Comparison of ENCODE assay signal across 8 mouse cellular contexts in the genomic region with DNA sequence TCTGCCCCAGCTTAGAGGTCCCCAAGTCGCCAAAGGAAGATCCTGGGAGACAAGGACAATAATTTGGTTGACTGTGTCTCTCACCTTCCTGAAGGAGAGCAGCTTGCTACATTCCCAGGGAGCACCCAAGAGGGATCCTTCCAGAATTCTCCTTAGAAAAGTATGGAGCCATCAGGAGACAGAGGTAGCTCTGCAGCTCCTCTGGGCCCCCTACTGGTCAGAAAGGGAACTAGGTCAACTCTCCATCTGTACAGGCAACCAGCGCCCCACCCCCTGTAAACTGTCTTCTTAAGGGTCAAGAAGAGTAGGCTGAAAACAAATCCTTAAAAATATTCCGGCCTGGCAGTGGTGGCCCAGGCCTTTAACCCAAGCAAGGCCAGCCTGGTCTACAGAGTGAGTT. TPM values are rescaled to one million over a fixed set of nuclear protein-coding genes. Genes with fewer than 3 reads are reported as not detected.
DNase-seq lines count a peak whose midpoint lies in the region; ATAC-seq and TF ChIP-seq lines count a peak whose summit lies in the region.

No protein-coding gene starts in this region.

- H3K27me3 ChIP-seq in embryonic facial prominence, embryonic 10.5 days (replicated peaks; ENCODE audit: low read depth, poor library complexity, severe bottlenecking): no peaks in the 10 kb centered on the region
- H3K27me3 ChIP-seq in limb, embryonic 14.5 days (ENCODE audit: control insufficient read depth, insufficient read depth, low read length): no peaks in the 10 kb centered on the region
- no peaks in the 10 kb centered on the region for H3K27me3 ChIP-seq in neural tube, embryonic 15.5 days (replicated peaks)

- peaks cover 43% of the 10 kb centered on the region for H3K36me3 ChIP-seq in embryonic facial prominence, embryonic 10.5 days (replicated peaks)
- H3K36me3 ChIP-seq in limb, embryonic 14.5 days (ENCODE audit: control insufficient read depth, insufficient read depth, low read length): peaks cover 20% of the 10 kb centered on the region; the same call in 1 of the 2 replicates
- peaks cover 29% of the 10 kb centered on the region for H3K36me3 ChIP-seq in neural tube, embryonic 15.5 days

- no peak overlapping the region for H3K4me2 ChIP-seq in limb, embryonic 14.5 days (replicated peaks; ENCODE audit: low read depth, low read length, severe bottlenecking)
- H3K4me2 ChIP-seq in neural tube, embryonic 15.5 days: no peak overlapping the region

- peak; percentile 59 for DNase-seq in urinary bladder, postnatal 25 days (ENCODE audit: low spot score)
- DNase-seq in urinary bladder, adult 2 months (ENCODE audit: low spot score): no peak
- DNase-seq in adrenal gland, postnatal 25 days: peak; percentile 64
- DNase-seq in embryonic facial prominence, embryonic 10.5 days (ENCODE audit: low spot score): peak; percentile 76
- peak; percentile 22 for DNase-seq in heart, postnatal 25 days (ENCODE audit: low spot score)
- DNase-seq in limb, embryonic 14.5 days (ENCODE audit: low spot score): peak; percentile 81
- DNase-seq in ovary, adult 18-20 months (ENCODE audit: low spot score): no peak

- peak; percentile 64; the same call in 1 of the 2 replicates for ATAC-seq in limb, embryonic 14.5 days (ENCODE audit: low FRiP score, low read depth)
- peak; percentile 23; the same call in 1 of the 2 replicates for ATAC-seq in neural tube, embryonic 15.5 days (ENCODE audit: low FRiP score)

- no peaks in the 10 kb centered on the region for H3K9me3 ChIP-seq in embryonic facial prominence, embryonic 10.5 days
- no peaks in the 10 kb centered on the region for H3K9me3 ChIP-seq in limb, embryonic 14.5 days (ENCODE audit: control insufficient read depth, low read length)
- H3K9me3 ChIP-seq in neural tube, embryonic 15.5 days (replicated peaks): no peaks in the 10 kb centered on the region

- no peak overlapping the region for H3K9ac ChIP-seq in limb, embryonic 14.5 days (ENCODE audit: low read depth, low read length, severe bottlenecking)
- no peak overlapping the region for H3K9ac ChIP-seq in neural tube, embryonic 15.5 days (replicated peaks)

- WGBS in embryonic facial prominence, embryonic 10.5 days: 17% methylated on average over 3 of the region's 3 CpGs
- WGBS in limb, embryonic 14.5 days: 14% methylated on average over 3 of the region's 3 CpGs
- WGBS in neural tube, embryonic 15.5 days: 27% methylated on average over 3 of the region's 3 CpGs

- H3K4me3 ChIP-seq in embryonic facial prominence, embryonic 10.5 days: no peak overlapping the region
- no peak overlapping the region for H3K4me3 ChIP-seq in limb, embryonic 14.5 days (replicated peaks; ENCODE audit: low read length)
- no peak overlapping the region for H3K4me3 ChIP-seq in neural tube, embryonic 15.5 days (replicated peaks)

- H3K4me1 ChIP-seq in embryonic facial prominence, embryonic 10.5 days: peaks cover 42% of the 10 kb centered on the region
- H3K4me1 ChIP-seq in limb, embryonic 14.5 days (ENCODE audit: control insufficient read depth, insufficient read depth, low read length): peaks cover 24% of the 10 kb centered on the region
- H3K4me1 ChIP-seq in neural tube, embryonic 15.5 days: peaks cover 37% of the 10 kb centered on the region

- TF ChIP-seq POLR2A in limb, embryonic 14.5 days (IDR thresholded peaks at IDR 0.05; ENCODE audit: borderline replicate concordance, extremely low read depth, insufficient read depth, insufficient read length): no peak

- intact Hi-C loops in heart, postnatal 25 days (cut with DNase I): loop anchor here (2.0 to 5.0 kb wide), 3 partner anchors 68 to 140 kb away; a partner anchor contains a TSS

- no peak overlapping the region for H3K27ac ChIP-seq in embryonic facial prominence, embryonic 10.5 days (replicated peaks)
- no peak overlapping the region for H3K27ac ChIP-seq in limb, embryonic 14.5 days (replicated peaks; ENCODE audit: low read depth, low read length)
- H3K27ac ChIP-seq in neural tube, embryonic 15.5 days (replicated peaks): no peak overlapping the region

RNA-seq across cellular contexts. Expression of a gene that starts 7.0 kb away (rescaled TPM):
- 1.2 and 1.4 TPM in 2 replicates for polyA plus RNA-seq in urinary bladder, adult 2 months (2012; rRNA removed)
- total RNA-seq in adrenal gland, postnatal 25 days (2021): 4.9 and 5.7 TPM in 2 replicates
- polyA plus RNA-seq in embryonic facial prominence, embryonic 10.5 days (2016; fragmentation: Nextera tagmentation; extraction: Ambion mirVana): 0.16 and 0.34 TPM in 2 replicates
- total RNA-seq in heart, postnatal 25 days (2021): under 1 TPM; 0.29 to 0.48 TPM
- polyA plus RNA-seq in limb, embryonic 14.5 days (2012; rRNA removed): 0.30 and 0.60 TPM in 2 replicates
- 0.15 and 0.29 TPM in 2 replicates for polyA plus RNA-seq in limb, embryonic 14.5 days (2014; fragmentation: Nextera tagmentation; extraction: Ambion mirVana)
- 0.12 and 0.37 TPM in 2 replicates for polyA plus RNA-seq in neural tube, embryonic 15.5 days (2015; fragmentation: Nextera tagmentation; extraction: Ambion mirVana)

RNA-seq across cellular contexts. Expression of a gene that starts 11.3 kb away (rescaled TPM):
- polyA plus RNA-seq in urinary bladder, adult 2 months (2012; rRNA removed): 41.4 and 41.6 TPM in 2 replicates
- total RNA-seq in adrenal gland, postnatal 25 days (2021): 10.0 and 14.0 TPM in 2 replicates
- polyA plus RNA-seq in embryonic facial prominence, embryonic 10.5 days (2016; fragmentation: Nextera tagmentation; extraction: Ambion mirVana): 9.0 and 9.2 TPM in 2 replicates
- 1 to 10 TPM; 3.0 to 3.9 TPM for total RNA-seq in heart, postnatal 25 days (2021)
- polyA plus RNA-seq in limb, embryonic 14.5 days (2012; rRNA removed): 37.1 and 41.7 TPM in 2 replicates
- polyA plus RNA-seq in limb, embryonic 14.5 days (2014; fragmentation: Nextera tagmentation; extraction: Ambion mirVana): 5.2 and 6.7 TPM in 2 replicates
- polyA plus RNA-seq in neural tube, embryonic 15.5 days (2015; fragmentation: Nextera tagmentation; extraction: Ambion mirVana): 5.4 TPM in 2 replicates

RNA-seq across cellular contexts. Expression of a gene that starts 23.5 kb away (rescaled TPM):
- 22.7 and 24.6 TPM in 2 replicates for polyA plus RNA-seq in urinary bladder, adult 2 months (2012; rRNA removed)
- total RNA-seq in adrenal gland, postnatal 25 days (2021): 13.4 and 18.2 TPM in 2 replicates
- polyA plus RNA-seq in embryonic facial prominence, embryonic 10.5 days (2016; fragmentation: Nextera tagmentation; extraction: Ambion mirVana): 14.2 and 14.6 TPM in 2 replicates
- total RNA-seq in heart, postnatal 25 days (2021): 1 to 10 TPM; 3.2 to 4.5 TPM
- 16.7 and 16.8 TPM in 2 replicates for polyA plus RNA-seq in limb, embryonic 14.5 days (2012; rRNA removed)
- 7.4 and 10.4 TPM in 2 replicates for polyA plus RNA-seq in limb, embryonic 14.5 days (2014; fragmentation: Nextera tagmentation; extraction: Ambion mirVana)
- 7.9 and 9.0 TPM in 2 replicates for polyA plus RNA-seq in neural tube, embryonic 15.5 days (2015; fragmentation: Nextera tagmentation; extraction: Ambion mirVana)

RNA-seq across cellular contexts. Expression of a gene that starts 23.6 kb away (rescaled TPM):
- polyA plus RNA-seq in urinary bladder, adult 2 months (2012; rRNA removed): 17.4 and 19.6 TPM in 2 replicates
- total RNA-seq in adrenal gland, postnatal 25 days (2021): 19.3 and 35.7 TPM in 2 replicates
- polyA plus RNA-seq in embryonic facial prominence, embryonic 10.5 days (2016; fragmentation: Nextera tagmentation; extraction: Ambion mirVana): 36.7 and 46.5 TPM in 2 replicates
- total RNA-seq in heart, postnatal 25 days (2021): 10 to 100 TPM; 17.6 to 18.2 TPM
- polyA plus RNA-seq in limb, embryonic 14.5 days (2012; rRNA removed): 25.0 and 33.5 TPM in 2 replicates
- polyA plus RNA-seq in limb, embryonic 14.5 days (2014; fragmentation: Nextera tagmentation; extraction: Ambion mirVana): 36.7 and 37.1 TPM in 2 replicates
- 16.0 and 27.4 TPM in 2 replicates for polyA plus RNA-seq in neural tube, embryonic 15.5 days (2015; fragmentation: Nextera tagmentation; extraction: Ambion mirVana)

RNA-seq across cellular contexts. Expression of a gene that starts 23.7 kb away (rescaled TPM):
- polyA plus RNA-seq in urinary bladder, adult 2 months (2012; rRNA removed): 0.81 and 0.94 TPM in 2 replicates
- total RNA-seq in adrenal gland, postnatal 25 days (2021): 1.0 and 2.2 TPM in 2 replicates
- polyA plus RNA-seq in embryonic facial prominence, embryonic 10.5 days (2016; fragmentation: Nextera tagmentation; extraction: Ambion mirVana): 0.17 and 0.36 TPM in 2 replicates
- total RNA-seq in heart, postnatal 25 days (2021): under 1 TPM; 0.11 to 0.36 TPM
- polyA plus RNA-seq in limb, embryonic 14.5 days (2012; rRNA removed): 0.24 and 0.28 TPM in 2 replicates
- polyA plus RNA-seq in limb, embryonic 14.5 days (2014; fragmentation: Nextera tagmentation; extraction: Ambion mirVana): 0.12 and 0.15 TPM in 2 replicates
- 0.09 and 0.17 TPM in 2 replicates for polyA plus RNA-seq in neural tube, embryonic 15.5 days (2015; fragmentation: Nextera tagmentation; extraction: Ambion mirVana)

Comparison
In these comparisons a context has a peak if more than half of its experiments do, and no peak if none do; other contexts are left out.
1. DNase-seq: peak in urinary bladder, postnatal 25 days (single experiment), adrenal gland, postnatal 25 days (single experiment), embryonic facial prominence, embryonic 10.5 days (single experiment), heart, postnatal 25 days (single experiment) and limb, embryonic 14.5 days (single experiment); none in urinary bladder, adult 2 months (single experiment) and ovary, adult 18-20 months (single experiment).